In genomic region chr2:170055413-170055812, GRCm38 (mm10) we compare ENCODE assay signal across 8 mouse cellular contexts.
A peak's percentile ranks its signal among the peaks of the same experiment; 100 is the strongest.
DNase-seq lines count a peak whose midpoint lies in the region; ATAC-seq and TF ChIP-seq lines count a peak whose summit lies in the region.
"Had no signal": no experiment of that assay in that cellular context is flagged by ENCODE, and none has a peak within 500 bp of the region (broad histone marks: within the 10 kb centered on the region; RNA-seq: fewer than 3 reads in every experiment).

No protein-coding gene starts in this region.

- ATAC-seq in megakaryocyte-erythroid progenitor cell, adult 5-6 weeks (replicated peaks; ENCODE audit: low FRiP score, low TSS enrichment, poor library complexity, severe bottlenecking), result peak; percentile 78

- DNase-seq in ovary, postnatal 14 days (ENCODE audit: low spot score), result peak; percentile 54
- no peak for DNase-seq in ovary, adult 18-20 months (ENCODE audit: low spot score)
- DNase-seq in adrenal gland, postnatal 10 days, result peak; percentile 56
- DNase-seq in gastrocnemius, adult 2 months, result peak; percentile 64
- DNase-seq in kidney, postnatal 10 days, result peak; percentile 61
- DNase-seq in thymus, postnatal 14 days, result peak; percentile 62

- no peak overlapping the region for H3K4me3 ChIP-seq in gastrocnemius, adult 2 months
- H3K4me3 ChIP-seq: hindbrain, embryonic 15.5 days had no signal

- no peak overlapping the region for H3K27ac ChIP-seq in gastrocnemius, adult 2 months
- H3K27ac ChIP-seq: hindbrain, embryonic 15.5 days had no signal

- intact Hi-C loops in gastrocnemius, adult 2 months (cut with DNase I), result loop anchor here (2.0 kb wide), 1 partner anchor 45 kb away; no protein-coding TSS in a partner anchor

- TF ChIP-seq CTCF in gastrocnemius, adult 2 months (IDR thresholded peaks at IDR 0.05), result peak; percentile 79
